Mouse (Mus musculus) intestine, embryonic 14.5 days (tissue): ENCODE measurements at regions not wholly inside any gene's neighbourhood (a gene's known extent, or its start where the extent isn't known, plus 50 kb on each side); places are given as distances from the start of the nearest gene placed in this dataset.
A peak's percentile ranks its signal among the peaks of the same experiment; 100 is the strongest.

Experiments
- ATAC-seq: fragments of 200-750 bp; cut with Nextera tagmentation; replicated peaks from 2 replicates; pipeline ENCODE4 v1.8.0; 2017; ENCODE audit warnings: low read depth, moderate number of reproducible peaks, moderate TSS enrichment, moderate library complexity; ENCODE audit not compliant: low FRiP score, low TSS enrichment
- DNase-seq: peaks from one replicate; pipeline ENCODE4 v3.0.0-alpha.2; 2018; ENCODE audit warnings: low spot score
- H3K27ac ChIP-seq: fragments of 300-500 bp; sonication (generic); 2 replicates; pipeline ENCODE4 v1.5.1; 2014; ENCODE audit warnings: low read depth, mild to moderate bottlenecking, control low read depth
- H3K27me3 ChIP-seq: fragments of 300-500 bp; sonication (generic); replicated peaks from 2 replicates; pipeline ENCODE4 v1.6.1; 2014; ENCODE audit warnings: low read length, control low read depth; ENCODE audit not compliant: control insufficient read depth, insufficient read depth
- H3K36me3 ChIP-seq: fragments of 300-500 bp; sonication (generic); 2 replicates; pipeline ENCODE4 v1.6.1; 2014; ENCODE audit warnings: low read length, control low read depth; ENCODE audit not compliant: control insufficient read depth, insufficient read depth
- H3K4me1 ChIP-seq: fragments of 300-500 bp; sonication (generic); replicated peaks from 2 replicates; pipeline ENCODE4 v1.6.1; 2014; ENCODE audit warnings: low read length, control low read depth, mixed read lengths; ENCODE audit not compliant: control insufficient read depth, insufficient read depth
- H3K4me2 ChIP-seq: fragments of 300-500 bp; sonication (generic); 2 replicates; pipeline ENCODE4 v1.6.1; 2014; ENCODE audit warnings: low read length
- H3K4me3 ChIP-seq: fragments of 300-500 bp; sonication (generic); 2 replicates; pipeline ENCODE4 v1.5.1; 2014; ENCODE audit warnings: low read depth, low read length, control low read depth, mixed read lengths
- H3K9ac ChIP-seq: fragments of 300-500 bp; sonication (generic); 2 replicates; pipeline ENCODE4 v1.6.1; 2014; ENCODE audit warnings: mild to moderate bottlenecking, low read length
- H3K9me3 ChIP-seq: fragments of 300-500 bp; sonication (generic); 2 replicates; pipeline ENCODE4 v1.6.1; 2016; ENCODE audit warnings: low read length, control low read depth; ENCODE audit not compliant: control insufficient read depth
- WGBS: fragments of 180-500 bp; shearing (Covaris S2); extraction: QIAGEN DNeasy Blood & Tissue Kit; methylation state at CpG from one replicate; pipeline ENCODE4 v1.1.7; 2014; 5-methylcytosine and 5-hydroxymethylcytosine counted together

GRCm38 (mm10) chr12:70753458-70753857 lies 71.9 kb upstream of the Frmd6 start:
- DNase-seq (no peak), ATAC-seq (no peak)
- Histone ChIP-seq H3K9ac (no peak overlapping the region), H3K4me2 (no peak overlapping the region), H3K9me3 (no peaks in the 10 kb centered on the region), H3K4me3 (no peak overlapping the region), H3K27me3 (no peaks in the 10 kb centered on the region), H3K36me3 (no peaks in the 10 kb centered on the region), H3K4me1 (peaks cover 11% of the 10 kb centered on the region), H3K27ac (no peak overlapping the region)
- 75% methylated on average over 3 of the region's 3 CpGs for WGBS

DNA sequence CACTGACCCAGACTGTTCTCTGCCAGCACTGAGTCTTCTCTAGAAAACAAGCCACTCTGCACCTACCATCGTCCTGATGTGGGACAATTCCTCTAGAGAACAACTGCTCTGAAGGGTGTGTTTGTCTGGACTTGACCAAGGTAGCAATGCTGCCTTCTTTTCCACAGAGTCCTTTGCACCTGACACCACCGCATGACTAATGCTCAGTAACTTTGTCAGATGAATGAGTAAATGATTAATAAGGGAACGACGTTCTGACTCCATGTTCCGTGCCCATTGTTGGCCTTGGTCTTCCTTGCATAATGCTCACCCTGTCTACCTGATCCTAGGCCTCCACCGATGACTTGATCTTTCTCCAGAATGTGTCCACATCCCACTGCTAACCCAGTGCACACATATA lies 67.2 kb upstream of the Frmd6 start:
- ATAC-seq = no peak
- DNase-seq = no peak
- no peaks in the 10 kb centered on the region for H3K27me3 ChIP-seq
- H3K4me2 ChIP-seq = no peak overlapping the region
- no peak overlapping the region for H3K9ac ChIP-seq
- 0 out of 2 replicates have a peak, but pooled peaks cover under 1% of the 10 kb centered on the region for H3K4me1 ChIP-seq
- 88% methylated on average over 6 of the region's 6 CpGs for WGBS
- H3K36me3 ChIP-seq = no peaks in the 10 kb centered on the region
- H3K9me3 ChIP-seq = no peaks in the 10 kb centered on the region
- no peak overlapping the region for H3K4me3 ChIP-seq
- no peak overlapping the region for H3K27ac ChIP-seq

DNA sequence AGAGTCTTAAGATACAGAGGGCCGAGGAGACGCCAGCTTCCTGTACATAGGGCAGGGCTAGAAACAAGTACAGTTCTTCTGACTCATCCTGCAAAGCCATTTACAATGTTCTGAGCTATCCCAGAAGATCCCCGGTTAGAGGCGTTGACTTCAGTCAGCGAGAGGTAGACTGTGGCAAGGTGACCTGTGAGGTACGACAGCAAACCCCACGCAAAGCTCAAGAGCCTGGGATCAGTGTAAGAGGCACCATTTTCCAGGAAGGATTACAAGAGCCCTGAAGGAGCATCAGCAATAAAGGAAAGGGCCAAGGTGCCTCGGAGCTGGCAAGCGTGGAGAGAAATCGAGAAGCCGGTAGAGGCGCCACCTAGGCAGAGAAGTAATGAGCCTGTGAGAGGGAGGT lies 61.8 kb upstream of the Frmd6 start:
- Histone ChIP-seq H3K9me3 (no peaks in the 10 kb centered on the region), H3K4me2 (no peak overlapping the region), H3K36me3 (no peaks in the 10 kb centered on the region), H3K4me1 (no peaks in the 10 kb centered on the region), H3K27ac (no peak overlapping the region), H3K27me3 (no peaks in the 10 kb centered on the region), H3K4me3 (no peak overlapping the region), H3K9ac (no peak overlapping the region)
- ATAC-seq (no peak), DNase-seq (no peak)
- 89% methylated on average over 12 of the region's 12 CpGs for WGBS

GRCm38 (mm10) chr12:70766319-70766718 lies 59.0 kb upstream of the Frmd6 start:
- Histone ChIP-seq H3K9me3 (no peaks in the 10 kb centered on the region), H3K27ac (no peak overlapping the region), H3K36me3 (no peaks in the 10 kb centered on the region), H3K4me1 (no peaks in the 10 kb centered on the region), H3K27me3 (no peaks in the 10 kb centered on the region), H3K4me3 (no peak overlapping the region), H3K9ac (no peak overlapping the region), H3K4me2 (no peak overlapping the region)
- DNase-seq = no peak
- ATAC-seq = no peak
- WGBS = 89% methylated on average over 4 of the region's 4 CpGs

DNA sequence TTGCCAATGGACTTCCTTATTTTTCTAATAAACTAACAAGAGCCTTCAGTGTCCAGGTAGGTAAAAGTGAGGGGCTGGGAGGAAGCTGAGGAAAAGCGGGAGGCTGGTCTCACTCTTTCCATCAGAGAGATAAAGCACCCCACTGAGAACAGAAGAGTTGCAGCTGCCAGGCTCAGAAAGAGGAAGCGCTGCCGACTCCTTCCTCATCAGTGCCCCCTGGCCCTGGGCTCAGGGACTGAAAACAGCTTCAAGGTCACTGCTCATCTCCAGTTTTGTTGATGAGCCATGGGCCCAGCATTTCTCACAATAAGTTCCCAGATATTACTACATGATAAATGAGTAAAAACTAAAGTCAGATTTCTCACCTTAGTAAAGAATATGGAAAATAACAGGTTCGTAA lies 57.4 kb upstream of the Frmd6 start:
- Histone ChIP-seq H3K4me2 (no peak overlapping the region), H3K27me3 (no peaks in the 10 kb centered on the region), H3K9ac (no peak overlapping the region), H3K4me3 (no peak overlapping the region), H3K4me1 (no peaks in the 10 kb centered on the region), H3K27ac (no peak overlapping the region), H3K36me3 (no peaks in the 10 kb centered on the region), H3K9me3 (no peaks in the 10 kb centered on the region)
- no peak for ATAC-seq
- 55% methylated on average over 4 of the region's 4 CpGs for WGBS
- DNase-seq = no peak

GRCm38 (mm10) chr12:70768745-70769144 lies 56.6 kb upstream of the Frmd6 start:
- ATAC-seq (no peak), DNase-seq (no peak)
- WGBS = 79% methylated on average over 9 of the region's 9 CpGs
- Histone ChIP-seq H3K36me3 (no peaks in the 10 kb centered on the region), H3K27me3 (no peaks in the 10 kb centered on the region), H3K9me3 (no peaks in the 10 kb centered on the region), H3K9ac (no peak overlapping the region), H3K27ac (no peak overlapping the region), H3K4me1 (no peaks in the 10 kb centered on the region), H3K4me2 (no peak overlapping the region), H3K4me3 (no peak overlapping the region)

GRCm38 (mm10) chr12:70769538-70770176 lies 55.7 kb upstream of the Frmd6 start:
- Histone ChIP-seq H3K4me2 (no peak overlapping the region), H3K4me1 (no peaks in the 10 kb centered on the region), H3K27me3 (no peaks in the 10 kb centered on the region), H3K9ac (no peak overlapping the region), H3K36me3 (no peaks in the 10 kb centered on the region), H3K4me3 (no peak overlapping the region), H3K27ac (no peak overlapping the region), H3K9me3 (no peaks in the 10 kb centered on the region)
- DNase-seq = no peak
- 87% methylated on average over 12 of the region's 12 CpGs for WGBS
- 0 out of 2 replicates have a peak, but pooled peaks have one; percentile 40 for ATAC-seq

DNA sequence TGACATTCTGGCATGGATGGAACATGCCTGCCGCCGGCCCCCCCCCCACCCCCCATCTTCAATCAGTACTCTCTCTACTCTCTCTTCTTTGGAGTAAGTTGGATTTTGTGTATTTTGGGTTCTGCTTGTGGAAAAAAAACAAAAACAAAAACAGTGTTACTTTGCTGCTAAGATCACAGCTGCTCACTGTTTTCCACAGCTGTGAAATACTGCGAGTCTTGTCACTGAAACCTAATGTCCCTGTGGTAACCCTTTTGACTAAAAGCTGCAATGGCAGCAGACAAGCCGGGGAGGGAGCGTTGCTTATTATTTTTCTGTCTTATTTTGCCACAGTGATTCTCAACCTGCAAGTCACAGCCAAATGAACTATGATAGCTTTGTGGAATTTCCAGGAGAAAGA lies 51.3 kb upstream of the Frmd6 start:
- no peaks in the 10 kb centered on the region for H3K4me1 ChIP-seq
- no peaks in the 10 kb centered on the region for H3K36me3 ChIP-seq
- H3K9ac ChIP-seq = no peak overlapping the region
- no peak overlapping the region for H3K27ac ChIP-seq
- H3K9me3 ChIP-seq = no peaks in the 10 kb centered on the region
- H3K4me3 ChIP-seq = no peak overlapping the region
- no peaks in the 10 kb centered on the region for H3K27me3 ChIP-seq
- DNase-seq (no peak), ATAC-seq (no peak)
- WGBS = 89% methylated on average over 5 of the region's 5 CpGs
- H3K4me2 ChIP-seq = no peak overlapping the region

DNA sequence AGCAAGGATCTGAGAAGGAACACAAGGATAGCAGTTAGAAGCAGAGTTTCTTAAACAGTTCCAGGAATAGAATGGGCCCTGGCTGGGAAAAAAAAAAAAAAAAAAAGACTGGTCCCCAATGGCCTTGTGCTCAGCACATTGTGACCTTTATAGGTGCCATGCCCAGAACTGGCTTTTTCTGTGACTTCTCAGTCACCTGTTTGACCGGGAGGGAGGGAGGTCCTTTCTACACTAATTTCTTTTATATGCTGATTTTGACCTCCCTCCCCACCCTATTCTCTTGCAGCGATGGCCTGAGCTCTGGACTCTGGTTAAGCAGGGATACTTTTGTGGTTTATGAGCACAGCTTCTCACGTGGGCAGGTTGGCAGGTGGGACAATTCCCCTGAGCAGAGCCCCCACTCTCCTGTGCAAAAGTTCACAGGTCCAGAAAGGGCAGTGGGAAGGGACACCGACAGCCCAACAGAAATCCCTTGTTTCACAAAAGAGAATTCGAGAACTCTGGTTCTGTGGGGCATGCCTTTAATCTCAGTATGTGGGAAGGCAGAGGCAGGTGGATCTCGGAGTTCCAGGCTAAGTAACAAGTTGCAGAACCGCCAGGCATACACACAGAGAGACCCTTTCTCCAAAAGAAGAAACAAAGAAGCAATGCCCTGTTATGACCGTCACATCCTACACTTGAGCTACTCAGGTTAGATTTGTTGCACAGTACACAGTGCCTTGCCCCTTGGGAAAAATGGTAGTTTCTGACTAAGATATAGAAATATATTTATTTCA lies 50.3 kb upstream of the Frmd6 start:
- H3K27me3 ChIP-seq = no peaks in the 10 kb centered on the region
- H3K36me3 ChIP-seq = no peaks in the 10 kb centered on the region
- WGBS = 79% methylated on average over 8 of the region's 8 CpGs
- H3K4me1 ChIP-seq = no peaks in the 10 kb centered on the region
- ATAC-seq (no peak), DNase-seq (no peak)
- H3K4me3 ChIP-seq = no peak overlapping the region
- H3K9me3 ChIP-seq = no peaks in the 10 kb centered on the region
- H3K9ac ChIP-seq = no peak overlapping the region
- no peak overlapping the region for H3K27ac ChIP-seq
- H3K4me2 ChIP-seq = no peak overlapping the region
